Mouse (Mus musculus) kidney, postnatal 0 days (tissue): Measurements from ENCODE around the gene Crbn. TPM values are rescaled to one million over a fixed set of nuclear protein-coding genes. Genes with fewer than 3 reads are reported as not detected.
A peak's percentile ranks its signal among the peaks of the same experiment; 100 is the strongest.

ENCODE experiments used
- ATAC-seq: fragments of 200-750 bp; cut with Nextera tagmentation; replicated peaks from 2 replicates; pipeline ENCODE4 v1.8.0; 2017; ENCODE audit warnings: low read depth, moderate number of reproducible peaks, moderate TSS enrichment, moderate library complexity; ENCODE audit not compliant: low FRiP score
- DNase-seq: peaks from one replicate; pipeline ENCODE4 v3.0.0-alpha.2; 2016; ENCODE audit warnings: low spot score
- H3K27ac ChIP-seq: fragments of 300-500 bp; sonication (generic); 2 replicates; pipeline ENCODE4 v1.5.1; 2014; ENCODE audit warnings: mild to moderate bottlenecking
- H3K27me3 ChIP-seq: fragments of 300-500 bp; sonication (generic); 2 replicates; pipeline ENCODE4 v1.6.1; 2014; ENCODE audit warnings: low read length, mixed read lengths; ENCODE audit not compliant: insufficient read depth
- H3K36me3 ChIP-seq: fragments of 300-500 bp; sonication (generic); 2 replicates; pipeline ENCODE4 v1.6.1; 2014; ENCODE audit warnings: low read length, mixed read lengths; ENCODE audit not compliant: insufficient read depth
- H3K4me1 ChIP-seq: fragments of 300-500 bp; sonication (generic); replicated peaks from 2 replicates; pipeline ENCODE4 v1.6.1; 2014; ENCODE audit warnings: antibody characterized with exemption, low read length, mixed read lengths; ENCODE audit not compliant: insufficient read depth
- H3K4me2 ChIP-seq: fragments of 300-500 bp; sonication (generic); 2 replicates; pipeline ENCODE4 v1.6.1; 2014; ENCODE audit warnings: mild to moderate bottlenecking, low read length, moderate library complexity, mixed read lengths
- H3K4me3 ChIP-seq: fragments of 300-500 bp; sonication (generic); replicated peaks from 2 replicates; pipeline ENCODE4 v1.5.1; 2014; ENCODE audit warnings: low read depth, low read length
- H3K9ac ChIP-seq: fragments of 300-500 bp; sonication (generic); 2 replicates; pipeline ENCODE4 v1.6.1; 2014; ENCODE audit warnings: low read depth, low read length
- H3K9me3 ChIP-seq: fragments of 300-500 bp; sonication (generic); replicated peaks from 2 replicates; pipeline ENCODE4 v1.6.1; 2016; ENCODE audit warnings: low read length, inconsistent platforms, mixed read lengths
- CTCF ChIP-seq: IDR thresholded peaks from 2 replicates; pipeline ENCODE4 v1.5.1; 2016; ENCODE audit warnings: antibody characterized with exemption, low read depth, mild to moderate bottlenecking, moderate library complexity
- WGBS: fragments of 180-500 bp; shearing (Covaris S2); extraction: QIAGEN DNeasy Blood & Tissue Kit; methylation state at CpG from one replicate; pipeline ENCODE4 v1.1.7; 2014; 5-methylcytosine and 5-hydroxymethylcytosine counted together
- polyA plus RNA-seq: library from polyadenylated mRNA; unstranded; fragments of >200 nt; fragmentation: Nextera tagmentation; extraction: Ambion mirVana; gene quantifications from 2 replicates; pipeline ENCODE4 v1.2.1, GENCODE M21; 2015

Gene Crbn
- polyA plus RNA-seq, 1 experiment from 2014 or later, result 47.8 TPM

DNA sequence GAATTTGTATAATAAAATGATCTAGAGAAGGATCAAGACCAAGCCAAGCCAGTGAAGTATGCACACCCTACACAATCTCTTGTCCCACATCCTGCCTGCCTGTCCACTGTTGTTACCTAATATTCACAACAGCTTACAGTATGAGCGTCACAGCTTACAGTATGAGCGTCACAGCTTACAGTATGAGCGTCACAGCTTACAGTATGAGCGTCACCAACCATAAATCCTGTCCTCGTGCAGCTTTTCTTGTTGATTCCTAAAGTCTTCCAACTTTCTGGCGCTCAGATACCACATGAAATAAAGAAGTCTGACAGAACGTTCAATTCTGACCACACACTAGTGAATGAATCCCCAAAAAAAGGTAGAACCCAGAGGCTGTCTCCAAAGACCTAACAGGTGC lies 6.8 kb downstream of the Crbn start:
- ATAC-seq (no peak), DNase-seq (no peak)
- Histone ChIP-seq H3K4me2 (no peak overlapping the region), H3K27me3 (no peaks in the 10 kb centered on the region), H3K4me3 (no peak overlapping the region), H3K36me3 (peaks cover 32% of the 10 kb centered on the region), H3K27ac (no peak overlapping the region), H3K9me3 (no peaks in the 10 kb centered on the region), H3K4me1 (no peaks in the 10 kb centered on the region), H3K9ac (no peak overlapping the region)
- 92% methylated on average over 7 of the region's 7 CpGs for WGBS
- no peak for TF ChIP-seq CTCF

GRCm38 (mm10) chr6:106792486-106792885 lies 7.4 kb downstream of the Crbn start:
- 94% methylated on average over 5 of the region's 5 CpGs for WGBS
- TF ChIP-seq CTCF, result no peak
- H3K4me3 ChIP-seq, result no peak overlapping the region

GRCm38 (mm10) chr6:106791429-106791828 lies 8.4 kb downstream of the Crbn start:
- no peak for DNase-seq
- no peak for TF ChIP-seq CTCF
- no peak overlapping the region for H3K4me2 ChIP-seq
- no peaks in the 10 kb centered on the region for H3K9me3 ChIP-seq
- peaks cover 37% of the 10 kb centered on the region for H3K36me3 ChIP-seq
- no peaks in the 10 kb centered on the region for H3K27me3 ChIP-seq
- H3K27ac ChIP-seq, result no peak overlapping the region
- no peak overlapping the region for H3K4me3 ChIP-seq
- ATAC-seq, result no peak
- 92% methylated on average over 8 of the region's 8 CpGs for whole genome bisulfite sequencing
- no peaks in the 10 kb centered on the region for H3K4me1 ChIP-seq
- no peak overlapping the region for H3K9ac ChIP-seq

More at GRCm38 (mm10) chr6:106792486-106792885, 7.4 kb downstream of the Crbn start:
- Histone ChIP-seq H3K27ac (no peak overlapping the region), H3K9ac (no peak overlapping the region), H3K4me1 (no peaks in the 10 kb centered on the region), H3K36me3 (peaks cover 36% of the 10 kb centered on the region), H3K4me2 (no peak overlapping the region), H3K9me3 (no peaks in the 10 kb centered on the region), H3K27me3 (no peaks in the 10 kb centered on the region)
- DNase-seq, result no peak
- no peak for ATAC-seq

- no peak for ATAC-seq
- TF ChIP-seq CTCF, result no peak
- DNase-seq, result no peak
- no peak overlapping the region for H3K9ac ChIP-seq
- H3K4me3 ChIP-seq, result no peak overlapping the region
- peaks cover 18% of the 10 kb centered on the region for H3K36me3 ChIP-seq
- no peaks in the 10 kb centered on the region for H3K9me3 ChIP-seq
- no peaks in the 10 kb centered on the region for H3K27me3 ChIP-seq
- 93% methylated on average over 3 of the region's 3 CpGs for WGBS
- no peaks in the 10 kb centered on the region for H3K4me1 ChIP-seq
- no peak overlapping the region for H3K27ac ChIP-seq
- H3K4me2 ChIP-seq, result no peak overlapping the region
Measured at GRCm38 (mm10) chr6:106787138-106787537, 12.7 kb downstream of the Crbn start.

DNA sequence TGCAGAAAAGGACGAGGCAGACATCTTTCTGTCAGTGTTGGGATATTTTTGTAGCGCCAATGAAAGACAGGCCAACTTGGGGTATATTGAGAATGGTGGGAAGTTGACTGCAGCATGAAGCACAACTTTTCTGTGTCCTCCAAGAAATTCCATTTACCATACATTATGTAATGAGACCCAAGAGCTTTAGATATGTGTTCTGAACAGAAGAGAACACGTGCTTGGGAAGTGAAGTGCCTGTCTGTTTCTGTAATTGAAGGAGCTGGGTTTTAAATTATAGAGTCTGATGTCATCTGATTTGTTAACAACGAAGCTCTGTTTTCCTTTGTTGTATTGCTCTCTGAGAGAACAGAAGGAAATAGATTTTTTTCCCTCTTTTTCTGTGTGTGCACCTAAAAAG lies 29.8 kb downstream of the Crbn start:
- peak overlapping the region; percentile 78 for H3K9ac ChIP-seq
- DNase-seq (no peak), ATAC-seq (no peak)
- peak overlapping the region; percentile 82 for H3K4me2 ChIP-seq
- WGBS, result 25% methylated on average over 4 of the region's 4 CpGs
- 0 out of 2 replicates have a peak, but pooled peaks cover 10% of the 10 kb centered on the region for H3K36me3 ChIP-seq
- H3K9me3 ChIP-seq, result no peaks in the 10 kb centered on the region
- peak overlapping the region; percentile 87 for H3K4me3 ChIP-seq
- no peak for TF ChIP-seq CTCF
- H3K27me3 ChIP-seq, result no peaks in the 10 kb centered on the region
- H3K27ac ChIP-seq, result peak overlapping the region; percentile 75; the same call in 1 of the 2 replicates
- H3K4me1 ChIP-seq, result no peaks in the 10 kb centered on the region

DNA sequence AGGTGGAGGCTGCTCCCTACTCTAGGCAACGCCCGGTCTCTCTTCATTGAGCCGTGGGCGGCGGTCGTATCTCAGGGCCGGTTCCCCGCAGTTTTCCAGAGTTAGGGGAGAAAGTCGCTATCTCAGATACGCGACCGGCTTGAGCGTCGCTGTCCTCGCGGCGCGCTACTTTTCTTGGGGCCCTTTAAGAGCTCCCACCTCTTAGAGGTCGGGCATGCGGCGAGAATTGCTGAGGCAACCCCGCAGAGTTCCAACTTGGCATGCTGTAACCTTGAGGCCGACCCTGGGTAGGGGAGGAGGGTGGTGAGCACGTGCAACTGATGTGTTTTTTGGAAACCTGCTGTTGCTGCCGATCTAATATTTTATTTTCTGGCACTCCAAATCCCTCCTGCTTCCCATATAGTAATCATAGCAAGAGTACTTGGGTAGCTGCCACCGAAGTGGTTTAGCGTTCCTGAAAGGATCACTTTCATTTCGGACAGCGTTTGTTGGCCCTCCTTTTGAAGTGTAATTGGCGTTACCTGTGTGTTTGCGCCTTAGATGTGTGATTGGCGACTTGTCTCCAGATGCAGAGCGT lies 30.5 kb downstream of the Crbn start:
- Histone ChIP-seq H3K4me1 (no peaks in the 10 kb centered on the region), H3K36me3 (0 out of 2 replicates have a peak, but pooled peaks cover 8% of the 10 kb centered on the region), H3K4me2 (peak overlapping the region; percentile 82), H3K9me3 (no peaks in the 10 kb centered on the region), H3K27ac (peak overlapping the region; percentile 75), H3K9ac (peak overlapping the region; percentile 78), H3K27me3 (no peaks in the 10 kb centered on the region), H3K4me3 (peak overlapping the region; percentile 87)
- no peak for TF ChIP-seq CTCF
- WGBS, result under 1% methylated on average over 33 of the region's 33 CpGs
- ATAC-seq, result peak; percentile 81
- DNase-seq, result no peak
